In the genomic region with DNA sequence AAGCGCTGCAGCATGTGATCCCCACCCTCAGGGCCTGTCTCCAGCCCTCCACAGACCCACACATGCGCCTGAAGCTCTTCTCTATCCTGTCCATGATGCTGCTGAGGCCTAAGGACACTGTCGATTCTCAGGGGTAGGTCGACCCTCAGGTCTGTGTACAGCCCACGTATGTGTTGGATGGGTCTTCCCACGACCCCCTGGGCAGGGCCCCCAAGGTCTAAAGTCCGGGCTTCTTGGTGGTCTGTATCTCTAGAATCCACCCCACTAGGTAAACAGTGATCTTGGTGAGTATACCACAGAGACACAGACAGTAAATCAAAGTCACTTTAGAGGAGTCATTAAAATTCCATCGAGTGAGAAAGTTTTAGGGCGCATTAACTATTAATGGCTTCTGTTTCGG, we compare ENCODE assay signal across 9 mouse cellular contexts. TPM values are rescaled to one million over a fixed set of nuclear protein-coding genes. Genes with fewer than 3 reads are reported as not detected.
DNase-seq lines count a peak whose midpoint lies in the region; ATAC-seq lines count a peak whose summit lies in the region.
"Had no signal": no experiment of that assay in that cellular context is flagged by ENCODE, and none has a peak within 500 bp of the region (broad histone marks: within the 10 kb centered on the region; RNA-seq: fewer than 3 reads in every experiment).

No protein-coding gene starts in this region.

- H3K4me3 ChIP-seq in heart, embryonic 11.5 days (ENCODE audit: low read depth, low read length) = no peak overlapping the region
- H3K4me3 ChIP-seq in lung, embryonic 15.5 days = no peak overlapping the region
- H3K4me3 ChIP-seq in limb, embryonic 10.5 days = no peak overlapping the region
- H3K4me3 ChIP-seq in neural tube, embryonic 15.5 days (replicated peaks) = no peak overlapping the region

- no peak overlapping the region for H3K4me2 ChIP-seq in heart, embryonic 11.5 days
- no peak overlapping the region for H3K4me2 ChIP-seq in lung, embryonic 15.5 days
- H3K4me2 ChIP-seq in neural tube, embryonic 15.5 days = no peak overlapping the region

- H3K9ac ChIP-seq in heart, embryonic 11.5 days (ENCODE audit: low read depth, low read length) = no peak overlapping the region
- no peak overlapping the region for H3K9ac ChIP-seq in lung, embryonic 15.5 days
- H3K9ac ChIP-seq in neural tube, embryonic 15.5 days (replicated peaks) = 0 out of 2 replicates have a peak overlapping the region, but pooled peaks have one; percentile 10

- H3K27ac ChIP-seq in heart, embryonic 11.5 days (ENCODE audit: low read depth, low read length) = 0 out of 2 replicates have a peak overlapping the region, but pooled peaks have one; percentile 10
- peak overlapping the region; percentile 41; the same call in 1 of the 2 replicates for H3K27ac ChIP-seq in lung, embryonic 15.5 days
- H3K27ac ChIP-seq in limb, embryonic 10.5 days = peak overlapping the region; percentile 73
- H3K27ac ChIP-seq in neural tube, embryonic 15.5 days (replicated peaks) = peak overlapping the region; percentile 14

- peaks cover 5% of the 10 kb centered on the region; the same call in 1 of the 2 replicates for H3K4me1 ChIP-seq in heart, embryonic 11.5 days (ENCODE audit: control insufficient read depth, insufficient read depth, low read length)
- peaks cover 7% of the 10 kb centered on the region; the same call in 1 of the 2 replicates for H3K4me1 ChIP-seq in lung, embryonic 15.5 days
- H3K4me1 ChIP-seq in limb, embryonic 10.5 days = peaks cover 25% of the 10 kb centered on the region
- peaks cover 21% of the 10 kb centered on the region for H3K4me1 ChIP-seq in neural tube, embryonic 15.5 days

- no peaks in the 10 kb centered on the region for H3K27me3 ChIP-seq in heart, embryonic 11.5 days (ENCODE audit: control insufficient read depth, insufficient read depth, low read length)
- no peaks in the 10 kb centered on the region for H3K27me3 ChIP-seq in lung, embryonic 15.5 days
- H3K27me3 ChIP-seq in limb, embryonic 10.5 days (ENCODE audit: low read depth, poor library complexity, severe bottlenecking) = no peaks in the 10 kb centered on the region
- no peaks in the 10 kb centered on the region for H3K27me3 ChIP-seq in neural tube, embryonic 15.5 days (replicated peaks)

- peaks cover 16% of the 10 kb centered on the region; the same call in 1 of the 2 replicates for H3K36me3 ChIP-seq in heart, embryonic 11.5 days (ENCODE audit: control insufficient read depth, insufficient read depth, low read length)
- peaks cover 47% of the 10 kb centered on the region for H3K36me3 ChIP-seq in lung, embryonic 15.5 days
- peaks cover 89% of the 10 kb centered on the region for H3K36me3 ChIP-seq in limb, embryonic 10.5 days
- H3K36me3 ChIP-seq in neural tube, embryonic 15.5 days = peaks cover 47% of the 10 kb centered on the region

- 66% methylated on average over 10 of the region's 10 CpGs for WGBS in heart, embryonic 11.5 days (ENCODE audit: insufficient replicate concordance)
- WGBS in lung, embryonic 15.5 days = 45% methylated on average over 10 of the region's 10 CpGs
- 34% methylated on average over 10 of the region's 10 CpGs for WGBS in limb, embryonic 10.5 days
- WGBS in neural tube, embryonic 15.5 days = 11% methylated on average over 10 of the region's 10 CpGs

- intact Hi-C loops in left cerebral cortex, postnatal 10 days (cut with DNase I) = loop anchor here (10.0 kb wide), 1 partner anchor 179 kb away; a partner anchor contains a TSS
- intact Hi-C loops in left cerebral cortex, postnatal 25 days (cut with DNase I) = no loop called here

- no peak for DNase-seq in heart, postnatal 4 days
- no peak for DNase-seq in lung, postnatal 10 days
- no peak for DNase-seq in limb, embryonic 10.5 days (ENCODE audit: low spot score)
- DNase-seq in left cerebral cortex, postnatal 10 days (ENCODE audit: extremely low spot score in 1 of 2, low spot score in 2 of 2) = no peak
- DNase-seq in left cerebral cortex, postnatal 25 days (ENCODE audit: low spot score in 2 of 2) = no peak

- no peak for ATAC-seq in heart, embryonic 11.5 days (replicated peaks; ENCODE audit: insufficient number of reproducible peaks, low FRiP score, low TSS enrichment)
- ATAC-seq in lung, embryonic 15.5 days (ENCODE audit: borderline replicate concordance, extremely low read depth, low FRiP score, low TSS enrichment) = 0 out of 2 replicates have a peak, but pooled peaks have one; percentile 28
- ATAC-seq in neural tube, embryonic 15.5 days (ENCODE audit: low FRiP score) = 0 out of 2 replicates have a peak, but pooled peaks have one; percentile 19

- H3K9me3 ChIP-seq in heart, embryonic 11.5 days (replicated peaks; ENCODE audit: control insufficient read depth, low read length) = no peaks in the 10 kb centered on the region
- H3K9me3 ChIP-seq in lung, embryonic 15.5 days = no peaks in the 10 kb centered on the region
- no peaks in the 10 kb centered on the region for H3K9me3 ChIP-seq in limb, embryonic 10.5 days (replicated peaks)
- H3K9me3 ChIP-seq in neural tube, embryonic 15.5 days (replicated peaks) = no peaks in the 10 kb centered on the region

RNA-seq across cellular contexts. Expression of a gene that starts 24.1 kb away (rescaled TPM):
- 6.2 and 6.9 TPM in 2 replicates for polyA plus RNA-seq in heart, embryonic 11.5 days (2014; fragmentation: Nextera tagmentation; extraction: Ambion mirVana)
- total RNA-seq in heart, postnatal 4 days (2021) = 10 to 100 TPM; 19.1 to 19.5 TPM
- polyA plus RNA-seq in lung, embryonic 15.5 days (2015; fragmentation: Nextera tagmentation; extraction: Ambion mirVana) = 6.4 and 6.6 TPM in 2 replicates
- 12.9 and 13.1 TPM in 2 replicates for polyA plus RNA-seq in limb, embryonic 10.5 days (2016; fragmentation: Nextera tagmentation; extraction: Ambion mirVana)
- 3.9 and 4.6 TPM in 2 replicates for polyA plus RNA-seq in neural tube, embryonic 15.5 days (2015; fragmentation: Nextera tagmentation; extraction: Ambion mirVana)
- total RNA-seq in left cerebral cortex, postnatal 10 days (2021) = 1 to 10 TPM; 6.3 to 6.7 TPM
- total RNA-seq in left cerebral cortex, postnatal 25 days (2021) = 1 to 10 TPM; 7.9 to 8.2 TPM

RNA-seq across cellular contexts. Expression of a gene that starts 24.3 kb away (rescaled TPM):
- 5.3 and 8.4 TPM in 2 replicates for polyA plus RNA-seq in heart, embryonic 11.5 days (2014; fragmentation: Nextera tagmentation; extraction: Ambion mirVana)
- 1 to 10 TPM; 2.3 to 2.8 TPM for total RNA-seq in heart, postnatal 4 days (2021)
- 16.0 and 16.9 TPM in 2 replicates for polyA plus RNA-seq in lung, embryonic 15.5 days (2015; fragmentation: Nextera tagmentation; extraction: Ambion mirVana)
- polyA plus RNA-seq in limb, embryonic 10.5 days (2016; fragmentation: Nextera tagmentation; extraction: Ambion mirVana) = 3.2 and 4.9 TPM in 2 replicates
- polyA plus RNA-seq in neural tube, embryonic 15.5 days (2015; fragmentation: Nextera tagmentation; extraction: Ambion mirVana) = 272 and 321 TPM in 2 replicates
- total RNA-seq in left cerebral cortex, postnatal 10 days (2021) = 100 to 1,000 TPM; 499 to 505 TPM
- 100 to 1,000 TPM; 755 to 765 TPM for total RNA-seq in left cerebral cortex, postnatal 25 days (2021)
- total RNA-seq: megakaryocyte-erythroid progenitor cell, adult 5-6 weeks had no signal

RNA-seq across cellular contexts. Expression of a gene that starts 26.3 kb away (rescaled TPM):
- 33.4 and 40.9 TPM in 2 replicates for polyA plus RNA-seq in heart, embryonic 11.5 days (2014; fragmentation: Nextera tagmentation; extraction: Ambion mirVana)
- total RNA-seq in heart, postnatal 4 days (2021) = 10 to 100 TPM; 40.7 to 43.0 TPM
- 48.7 and 52.7 TPM in 2 replicates for polyA plus RNA-seq in lung, embryonic 15.5 days (2015; fragmentation: Nextera tagmentation; extraction: Ambion mirVana)
- polyA plus RNA-seq in limb, embryonic 10.5 days (2016; fragmentation: Nextera tagmentation; extraction: Ambion mirVana) = 47.9 and 52.7 TPM in 2 replicates
- polyA plus RNA-seq in neural tube, embryonic 15.5 days (2015; fragmentation: Nextera tagmentation; extraction: Ambion mirVana) = 41.7 and 42.1 TPM in 2 replicates
- total RNA-seq in left cerebral cortex, postnatal 10 days (2021) = 10 to 100 TPM; 81.3 to 82.9 TPM
- total RNA-seq in left cerebral cortex, postnatal 25 days (2021) = 100 to 1,000 TPM; 115 to 136 TPM

Comparison
In these comparisons a context has a peak if more than half of its experiments do, and no peak if none do; other contexts are left out.
1. H3K27ac ChIP-seq: peak in every context shown above with its lines; median percentile 73 in limb, embryonic 10.5 days; 41 in lung, embryonic 15.5 days; 14 in neural tube, embryonic 15.5 days; 10 in heart, embryonic 11.5 days.
2. RNA of a gene that starts 24.3 kb away (polyA plus RNA-seq): 272 to 321 TPM in neural tube, embryonic 15.5 days; 16.0 to 16.9 TPM in lung, embryonic 15.5 days, 5.3 to 8.4 TPM in heart, embryonic 11.5 days and 3.2 to 4.9 TPM in limb, embryonic 10.5 days; every median in the first group is over 10 times any median in the second.